ENCODE assay signal across 7 mouse cellular contexts in the genomic region with DNA sequence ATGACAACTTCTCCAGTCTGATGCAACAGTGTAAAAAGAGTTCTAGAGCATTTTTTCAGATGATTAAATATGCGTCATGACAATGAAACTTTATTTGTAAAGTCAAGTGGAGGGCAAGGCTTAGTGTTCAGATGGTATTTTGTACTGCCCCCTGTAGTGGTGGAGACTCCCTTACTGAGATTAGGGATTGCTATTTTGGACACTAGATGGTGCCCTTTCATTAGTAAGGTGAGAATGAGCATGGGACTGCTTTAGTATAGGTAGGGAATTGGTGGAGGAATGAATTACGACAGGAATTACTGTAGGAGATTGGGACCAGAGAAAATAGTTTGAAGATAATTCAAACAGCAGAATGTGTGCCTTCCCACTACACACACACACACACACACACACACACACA.
DNase-seq lines count a peak whose midpoint lies in the region; ATAC-seq lines count a peak whose summit lies in the region.

No protein-coding gene starts in this region.

- DNase-seq in kidney, postnatal 14 days: peak; percentile 10
- peak; percentile 24 for DNase-seq in R1 (ENCODE audit: low read depth, low spot score)
- DNase-seq in cerebellum, postnatal 10 days: peak; percentile 65 to 85
- peak; percentile 21 to 42 for DNase-seq in left cerebral cortex, postnatal 14 days (ENCODE audit: low spot score in 2 of 2)
- no peak for DNase-seq in testis, postnatal 10 days (ENCODE audit: low spot score)

- H3K27ac ChIP-seq in kidney, embryonic 14.5 days (ENCODE audit: low read depth, low read length): no peak overlapping the region

- intact Hi-C loops in left cerebral cortex, postnatal 14 days (cut with DNase I): no loop called here

- H3K9me3 ChIP-seq in kidney, embryonic 14.5 days (ENCODE audit: control insufficient read depth, low read length): no peaks in the 10 kb centered on the region

- H3K4me1 ChIP-seq in kidney, embryonic 14.5 days (ENCODE audit: control insufficient read depth, insufficient read depth, low read length): no peaks in the 10 kb centered on the region

- no peaks in the 10 kb centered on the region for H3K36me3 ChIP-seq in kidney, embryonic 14.5 days (ENCODE audit: control insufficient read depth, insufficient read depth, low read length)

- no peak overlapping the region for H3K4me3 ChIP-seq in kidney, embryonic 14.5 days (ENCODE audit: low read length)

- no peak overlapping the region for H3K9ac ChIP-seq in kidney, embryonic 14.5 days (ENCODE audit: low read depth, low read length)

- WGBS in kidney, embryonic 14.5 days: 41% methylated on average over 2 of the region's 2 CpGs

- H3K4me2 ChIP-seq in kidney, embryonic 14.5 days (replicated peaks; ENCODE audit: low read depth, low read length): no peak overlapping the region

- no peak for ATAC-seq in kidney, embryonic 14.5 days (ENCODE audit: low FRiP score, low TSS enrichment)
- ATAC-seq in inflammation-experienced regulatory T-cells, adult 6 months: no peak

- no peaks in the 10 kb centered on the region for H3K27me3 ChIP-seq in kidney, embryonic 14.5 days (ENCODE audit: control insufficient read depth, insufficient read depth, low read length)
